Mouse (Mus musculus) midbrain, embryonic 16.5 days (tissue): ENCODE data around the gene Olfr868. TPM values are rescaled to one million over a fixed set of nuclear protein-coding genes. Genes with fewer than 3 reads are reported as not detected.

Experiments used
- ATAC-seq: fragments of 200-750 bp; cut with Nextera tagmentation; 2 replicates; pipeline ENCODE4 v1.8.0; 2017; ENCODE audit warnings: moderate TSS enrichment
- H3K27ac ChIP-seq: fragments of 300-500 bp; sonication (generic); 2 replicates; pipeline ENCODE4 v1.5.1; 2014; ENCODE audit warnings: mild to moderate bottlenecking, low read length, mixed read lengths
- H3K27me3 ChIP-seq: fragments of 300-500 bp; sonication (generic); 2 replicates; pipeline ENCODE4 v1.6.1; 2014; ENCODE audit warnings: low read depth, low read length, mixed read lengths; ENCODE audit not compliant: control insufficient read depth, insufficient read depth
- H3K36me3 ChIP-seq: fragments of 300-500 bp; sonication (generic); 2 replicates; pipeline ENCODE4 v1.6.1; 2014; ENCODE audit warnings: mild to moderate bottlenecking, low read length, moderate library complexity, mixed read lengths; ENCODE audit not compliant: control insufficient read depth, insufficient read depth
- H3K4me1 ChIP-seq: fragments of 300-500 bp; sonication (generic); 2 replicates; pipeline ENCODE4 v1.6.1; 2014; ENCODE audit warnings: mild to moderate bottlenecking, low read length, mixed read lengths; ENCODE audit not compliant: control insufficient read depth, insufficient read depth
- H3K4me2 ChIP-seq: fragments of 300-500 bp; sonication (generic); 2 replicates; pipeline ENCODE4 v1.6.1; 2014; ENCODE audit warnings: mild to moderate bottlenecking, low read length, mixed read lengths
- H3K4me3 ChIP-seq: fragments of 300-500 bp; sonication (generic); 2 replicates; pipeline ENCODE4 v1.5.1; 2014; ENCODE audit warnings: low read depth, mild to moderate bottlenecking, low read length, moderate library complexity, mixed read lengths
- H3K9ac ChIP-seq: fragments of 300-500 bp; sonication (generic); 2 replicates; pipeline ENCODE4 v1.6.1; 2014; ENCODE audit warnings: low read depth, low read length, mixed read lengths
- H3K9me3 ChIP-seq: fragments of 300-500 bp; sonication (generic); replicated peaks from 2 replicates; pipeline ENCODE4 v1.6.1; 2014; ENCODE audit warnings: mild to moderate bottlenecking, low read length, mixed read lengths; ENCODE audit not compliant: control insufficient read depth, poor library complexity, severe bottlenecking
- WGBS: fragments of 180-500 bp; shearing (Covaris S2); extraction: QIAGEN DNeasy Blood & Tissue Kit; methylation state at CpG from one replicate; pipeline ENCODE4 v1.1.7; 2014; 5-methylcytosine and 5-hydroxymethylcytosine counted together
- polyA plus RNA-seq: library from polyadenylated mRNA; unstranded; fragments of >200 nt; fragmentation: Nextera tagmentation; extraction: Ambion mirVana; gene quantifications from 2 replicates; pipeline ENCODE4 v1.2.1, GENCODE M21; 2015

Olfr868 gene
- not detected in 2 replicates for polyA plus RNA-seq

DNA sequence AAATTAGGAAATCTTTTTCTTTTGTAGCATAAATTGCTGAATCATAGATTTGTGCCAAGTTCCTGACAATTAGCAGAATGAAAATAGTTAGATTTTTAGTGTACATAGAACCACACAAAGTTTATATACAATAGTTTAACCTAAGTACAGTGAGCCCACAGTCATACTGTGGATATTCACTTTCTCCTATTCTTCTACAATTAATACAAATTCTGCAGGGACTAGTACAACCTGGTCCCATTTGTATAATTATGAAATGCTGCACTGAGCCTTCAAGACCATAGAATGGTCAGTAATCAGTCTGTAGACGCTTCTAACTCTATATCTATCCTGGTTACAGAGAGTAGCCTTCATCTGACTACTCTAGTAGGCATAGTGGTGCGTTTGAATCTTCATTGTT is at the start of gene Olfr868:
Olfr868 (plus strand) TSS at position 301 of the 400 bp plus-strand sequence.
- Histone ChIP-seq H3K36me3 (no peaks in the 10 kb centered on the region), H3K4me2 (no peak within 1 kb of the TSS), H3K9me3 (peaks cover 6% of the 10 kb centered on the region), H3K9ac (no peak within 1 kb of the TSS), H3K4me3 (no peak within 1 kb of the TSS), H3K4me1 (no peaks in the 10 kb centered on the region), H3K27ac (no peak within 1 kb of the TSS), H3K27me3 (no peaks in the 10 kb centered on the region)
- no peak for ATAC-seq
- 40% methylated on average over 2 of the region's 2 CpGs for WGBS

- H3K36me3 ChIP-seq, result no peaks in the 10 kb centered on the region
- H3K4me3 ChIP-seq, result no peak within 1 kb of the TSS
- no peak within 1 kb of the TSS for H3K4me2 ChIP-seq
- H3K9me3 ChIP-seq, result 0 out of 2 replicates have a peak, but pooled peaks cover 2% of the 10 kb centered on the region
- no peaks in the 10 kb centered on the region for H3K4me1 ChIP-seq
- no peaks in the 10 kb centered on the region for H3K27me3 ChIP-seq
- no peak within 1 kb of the TSS for H3K27ac ChIP-seq
- ATAC-seq, result no peak
- H3K9ac ChIP-seq, result no peak within 1 kb of the TSS
- WGBS, result 66% methylated on average over 1 of the region's 1 CpGs
Observed at GRCm38 (mm10) chr9:20057462-20057861, 41.0 kb upstream of the Olfr868 start, which contains the start of gene Olfr867. Olfr867 (minus strand) TSS chr9:20057562.

GRCm38 (mm10) chr9:20070236-20070635 is 28.2 kb upstream of the Olfr868 start:
- no peak for ATAC-seq
- H3K9ac ChIP-seq, result no peak overlapping the region
- no peaks in the 10 kb centered on the region for H3K4me1 ChIP-seq
- peaks cover 10% of the 10 kb centered on the region; the same call in 1 of the 2 replicates for H3K9me3 ChIP-seq
- H3K27ac ChIP-seq, result no peak overlapping the region
- no peak overlapping the region for H3K4me3 ChIP-seq
- H3K4me2 ChIP-seq, result no peak overlapping the region
- no peaks in the 10 kb centered on the region for H3K27me3 ChIP-seq
- 62% methylated on average over 3 of the region's 3 CpGs for WGBS
- no peaks in the 10 kb centered on the region for H3K36me3 ChIP-seq

- no peak overlapping the region for H3K9ac ChIP-seq
- H3K27me3 ChIP-seq, result no peaks in the 10 kb centered on the region
- no peak overlapping the region for H3K4me2 ChIP-seq
- peaks cover 10% of the 10 kb centered on the region; the same call in 1 of the 2 replicates for H3K9me3 ChIP-seq
- 95% methylated on average over 1 of the region's 1 CpGs for WGBS
- no peaks in the 10 kb centered on the region for H3K36me3 ChIP-seq
- H3K27ac ChIP-seq, result no peak overlapping the region
- ATAC-seq, result no peak
- H3K4me3 ChIP-seq, result no peak overlapping the region
- no peaks in the 10 kb centered on the region for H3K4me1 ChIP-seq
Observed at GRCm38 (mm10) chr9:20071291-20071690, 27.1 kb upstream of the Olfr868 start.

DNA sequence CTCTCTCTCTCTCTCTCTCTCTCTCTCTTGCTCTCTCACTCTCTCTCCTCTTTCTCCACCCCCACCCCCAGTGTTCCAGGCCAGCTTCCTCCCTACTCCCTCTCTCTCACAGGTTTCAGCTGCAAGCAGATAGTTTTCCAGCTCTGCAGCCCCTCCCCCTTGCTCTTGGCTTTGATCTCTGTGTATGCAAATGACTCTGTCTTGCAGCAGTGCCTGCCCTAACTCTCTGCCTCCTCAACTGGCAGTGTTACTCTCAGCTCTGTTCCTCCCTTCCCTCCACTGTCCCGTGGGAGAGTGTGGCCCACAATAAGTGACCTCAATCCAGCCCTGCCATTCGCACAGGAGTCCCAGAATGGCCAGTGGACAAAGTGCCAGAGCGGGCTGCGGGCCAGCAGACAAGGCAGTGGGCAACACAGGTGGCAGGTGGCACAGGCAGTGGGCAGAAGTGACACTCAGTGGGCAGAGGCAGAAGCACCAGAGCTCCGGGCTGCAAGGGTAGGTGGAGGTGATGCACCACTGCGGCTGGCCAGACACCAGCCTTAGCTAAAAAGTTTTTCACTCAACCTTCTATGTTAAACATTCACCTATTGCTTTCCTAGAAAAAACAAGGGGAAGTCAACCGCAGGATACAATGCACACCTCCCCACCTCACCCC is 24.8 kb upstream of the Olfr868 start:
- H3K4me1 ChIP-seq, result no peaks in the 10 kb centered on the region
- H3K4me2 ChIP-seq, result no peak overlapping the region
- H3K4me3 ChIP-seq, result no peak overlapping the region
- ATAC-seq, result no peak
- 69% methylated on average over 7 of the region's 7 CpGs for WGBS
- no peak overlapping the region for H3K27ac ChIP-seq
- peaks cover 10% of the 10 kb centered on the region; the same call in 1 of the 2 replicates for H3K9me3 ChIP-seq
- no peaks in the 10 kb centered on the region for H3K36me3 ChIP-seq
- H3K9ac ChIP-seq, result no peak overlapping the region
- no peaks in the 10 kb centered on the region for H3K27me3 ChIP-seq

DNA sequence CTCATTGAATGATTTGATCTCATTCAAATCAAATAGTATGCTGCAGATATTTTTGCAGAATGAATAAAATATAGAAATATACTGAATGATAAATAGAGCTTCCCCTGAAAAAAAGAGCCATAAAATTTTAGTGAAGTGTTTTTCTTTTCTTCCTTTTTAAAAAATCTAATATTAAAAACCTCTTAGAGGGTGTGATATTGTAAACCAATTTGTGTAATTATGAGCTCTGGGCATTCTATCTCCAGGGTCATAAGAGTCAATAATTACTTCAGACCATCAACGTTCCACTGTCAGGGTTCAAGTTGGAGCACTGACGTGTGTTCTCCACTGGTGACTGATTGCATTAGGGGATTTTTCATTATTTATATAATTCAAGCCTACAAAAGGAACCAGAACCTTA is 30.3 kb downstream of the Olfr868 start, which contains the start of gene Olfr869:
Olfr869 (plus strand) TSS at position 301 of the 400 bp plus-strand sequence.
- Histone ChIP-seq H3K9me3 (peaks cover 6% of the 10 kb centered on the region; the same call in 1 of the 2 replicates), H3K9ac (no peak within 1 kb of the TSS), H3K4me3 (no peak within 1 kb of the TSS), H3K4me1 (no peaks in the 10 kb centered on the region), H3K4me2 (no peak within 1 kb of the TSS), H3K36me3 (no peaks in the 10 kb centered on the region), H3K27ac (no peak within 1 kb of the TSS), H3K27me3 (no peaks in the 10 kb centered on the region)
- ATAC-seq, result no peak
- 80% methylated on average over 2 of the region's 2 CpGs for WGBS

- Histone ChIP-seq H3K4me3 (no peak overlapping the region), H3K36me3 (no peaks in the 10 kb centered on the region), H3K4me2 (no peak overlapping the region), H3K9me3 (peaks cover 28% of the 10 kb centered on the region), H3K9ac (no peak overlapping the region), H3K4me1 (no peaks in the 10 kb centered on the region), H3K27me3 (no peaks in the 10 kb centered on the region), H3K27ac (no peak overlapping the region)
- no peak for ATAC-seq
- 96% methylated on average over 3 of the region's 3 CpGs for WGBS
Observed at GRCm38 (mm10) chr9:20149706-20150105, 51.3 kb downstream of the Olfr868 start.

Other genes with a start within 250 kb of the Olfr868 start
- not detected in 2 replicates for gene Olfr860, start 248.9 kb upstream of the Olfr868 start, polyA plus RNA-seq
- gene Olfr862, start 210.6 kb upstream of the Olfr868 start, polyA plus RNA-seq, result not detected in 2 replicates
- gene Olfr77, start 181.8 kb upstream of the Olfr868 start, polyA plus RNA-seq, result 0.07 and 0.13 TPM in 2 replicates
- not detected in 2 replicates for gene Olfr866, start 70.6 kb upstream of the Olfr868 start, polyA plus RNA-seq
- not detected in 2 replicates for gene Olfr867, start 41.1 kb upstream of the Olfr868 start, polyA plus RNA-seq
- not detected in 2 replicates for gene Olfr869, start 30.4 kb downstream of the Olfr868 start, polyA plus RNA-seq
- gene Olfr870, start 75.4 kb downstream of the Olfr868 start, polyA plus RNA-seq, result not detected in 2 replicates
- not detected in 2 replicates for gene Olfr871, start 113.6 kb downstream of the Olfr868 start, polyA plus RNA-seq
- not detected in 2 replicates for gene Olfr872, start 138.5 kb downstream of the Olfr868 start, polyA plus RNA-seq
- not detected in 2 replicates for gene Olfr39, start 183.7 kb downstream of the Olfr868 start, polyA plus RNA-seq
- not detected in 2 replicates for gene Olfr873, start 199.9 kb downstream of the Olfr868 start, polyA plus RNA-seq
- 0.16 TPM in 1 of 2 replicates, not detected in the other for gene Olfr18, start 237.5 kb downstream of the Olfr868 start, polyA plus RNA-seq